Mouse (Mus musculus) kidney, adult 2 months (tissue): ENCODE results near the gene Gm38394. TPM values are rescaled to one million over a fixed set of nuclear protein-coding genes. Genes with fewer than 3 reads are reported as not detected.
A peak's percentile ranks its signal among the peaks of the same experiment; 100 is the strongest.

ENCODE experiments used
- DNase-seq: peaks from one replicate; pipeline ENCODE4 v3.0.0; 2021
- H3K27ac ChIP-seq: fragments of 200-500 bp; 2 replicates; pipeline ENCODE4 v1.5.1; 2012; ENCODE audit warnings: low read depth, low read length, control low read depth, inconsistent platforms; ENCODE audit not compliant: insufficient read depth
- H3K27me3 ChIP-seq: fragments of 200-500 bp; replicated peaks from 2 replicates; pipeline ENCODE4 v1.6.1; 2012; ENCODE audit warnings: mild to moderate bottlenecking, moderate library complexity, low read length, inconsistent platforms; ENCODE audit not compliant: control insufficient read depth, insufficient read depth
- H3K36me3 ChIP-seq: fragments of 200-500 bp; 2 replicates; pipeline ENCODE4 v1.6.1; 2012; ENCODE audit warnings: mild to moderate bottlenecking, moderate library complexity, low read length, inconsistent platforms; ENCODE audit not compliant: control insufficient read depth, insufficient read depth
- H3K4me1 ChIP-seq: fragments of 200-500 bp; 2 replicates; pipeline ENCODE4 v1.6.1; 2011; ENCODE audit warnings: low read length; ENCODE audit not compliant: control insufficient read depth, insufficient read depth
- H3K4me3 ChIP-seq: fragments of 200-500 bp; 2 replicates; pipeline ENCODE4 v1.5.1; 2011; ENCODE audit warnings: mild to moderate bottlenecking, low read depth, low read length, control low read depth; ENCODE audit not compliant: insufficient read depth
- CTCF ChIP-seq: fragments of 200-500 bp; conservative IDR thresholded peaks from 2 replicates; pipeline ENCODE4 v1.5.1; 2011; ENCODE audit warnings: low read depth, mild to moderate bottlenecking, control low read depth, low read length, moderate library complexity, mixed read lengths; ENCODE audit not compliant: insufficient read depth, insufficient read length
- POLR2A ChIP-seq: fragments of 200-500 bp; IDR thresholded peaks from one replicate; pipeline ENCODE4 v1.6.1; 2011; ENCODE audit warnings: low read depth, low read length, control low read depth
- WGBS: fragments of 180-500 bp; shearing (Covaris S2); methylation state at CpG from one replicate; pipeline ENCODE4 v1.1.7; 2018; 5-methylcytosine and 5-hydroxymethylcytosine counted together
- polyA plus RNA-seq: library from polyadenylated mRNA; depleted of rRNA; stranded (reverse); fragments of >200 nt; gene quantifications from 2 replicates; pipeline ENCODE4 v1.2.3, GENCODE M21; 2012

Gene Gm38394
- polyA plus RNA-seq, 1 experiment, result 2.1 TPM

DNA sequence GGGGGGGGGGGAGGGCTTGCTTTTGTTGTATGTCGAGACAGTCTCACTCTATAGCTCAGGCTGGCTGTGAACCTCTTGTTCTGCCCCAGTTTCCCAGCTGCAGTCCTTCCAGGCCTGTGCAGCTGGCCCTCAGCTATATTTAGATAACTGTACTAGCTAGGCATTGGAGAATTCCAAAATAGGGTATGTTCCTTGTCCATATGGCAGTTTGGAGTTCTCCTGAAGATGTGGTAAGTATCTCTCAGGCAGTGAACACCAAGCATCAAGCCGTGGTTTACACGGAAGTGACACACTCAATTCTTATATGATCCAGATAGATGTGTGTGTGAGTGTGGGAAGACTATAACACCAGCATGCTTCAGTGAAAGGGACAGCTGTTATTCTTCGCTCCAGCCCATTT, 2.3 kb upstream of the Gm38394 start:
- Histone ChIP-seq H3K27me3 (no peaks in the 10 kb centered on the region), H3K27ac (no peak overlapping the region), H3K4me1 (peaks cover 8% of the 10 kb centered on the region; the same call in 1 of the 2 replicates), H3K36me3 (no peaks in the 10 kb centered on the region), H3K4me3 (no peak overlapping the region)
- WGBS, result 79% methylated on average over 4 of the region's 4 CpGs
- TF ChIP-seq CTCF (no peak), POLR2A (no peak)
- no peak for DNase-seq

GRCm38 (mm10) chr1:133662941-133663340, 1.8 kb upstream of the Gm38394 start:
- H3K27ac ChIP-seq, result no peak overlapping the region
- 93% methylated on average over 7 of the region's 7 CpGs for WGBS
- no peaks in the 10 kb centered on the region for H3K36me3 ChIP-seq
- no peak overlapping the region for H3K4me3 ChIP-seq
- no peaks in the 10 kb centered on the region for H3K27me3 ChIP-seq
- no peak for DNase-seq
- no peak for TF ChIP-seq CTCF
- TF ChIP-seq POLR2A, result no peak
- peaks cover 9% of the 10 kb centered on the region; the same call in 1 of the 2 replicates for H3K4me1 ChIP-seq

GRCm38 (mm10) chr1:133660466-133661202, 484 bp downstream of the Gm38394 start, which contains the start of gene Zbed6:
Gene Zbed6 (minus strand): TSS chr1:133660885.
- TF ChIP-seq POLR2A (no peak), CTCF (no peak)
- H3K27ac ChIP-seq, result peak within 1 kb of the TSS; percentile 93
- WGBS, result under 1% methylated on average over 41 of the region's 41 CpGs
- H3K36me3 ChIP-seq, result peaks cover 3% of the 10 kb centered on the region; the same call in 1 of the 2 replicates
- H3K4me3 ChIP-seq, result peak within 1 kb of the TSS; percentile 91
- peak; percentile 80 for DNase-seq
- H3K27me3 ChIP-seq, result no peaks in the 10 kb centered on the region
- H3K4me1 ChIP-seq, result peaks cover 19% of the 10 kb centered on the region; the same call in 1 of the 2 replicates

GRCm38 (mm10) chr1:133658878-133659277, 2.2 kb downstream of the Gm38394 start:
- Histone ChIP-seq H3K4me3 (no peak overlapping the region), H3K36me3 (peaks cover 3% of the 10 kb centered on the region; the same call in 1 of the 2 replicates), H3K27ac (no peak overlapping the region), H3K4me1 (peaks cover 19% of the 10 kb centered on the region; the same call in 1 of the 2 replicates), H3K27me3 (no peaks in the 10 kb centered on the region)
- WGBS, result 73% methylated on average over 3 of the region's 3 CpGs
- TF ChIP-seq POLR2A (no peak), CTCF (no peak)
- peak; percentile 14 for DNase-seq

DNA sequence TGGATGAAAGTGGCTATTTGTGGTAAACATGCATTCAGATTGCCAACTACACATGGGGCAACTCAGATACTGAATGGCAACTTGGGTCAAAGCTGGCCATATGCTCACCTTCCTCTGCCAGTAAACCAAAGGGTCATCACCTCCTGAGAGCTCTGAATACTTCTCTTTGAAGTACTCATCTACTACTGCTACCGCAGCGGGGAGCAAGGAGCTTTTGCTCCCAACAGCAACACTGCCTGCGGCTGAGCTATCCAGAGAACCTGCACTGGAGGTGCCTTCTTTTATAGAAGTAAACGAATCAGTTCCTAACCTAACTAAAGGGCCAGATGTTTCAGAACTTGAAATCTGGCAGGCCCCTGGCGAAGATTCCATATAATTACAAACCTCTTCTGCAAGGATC, 4.3 kb downstream of the Gm38394 start:
- Histone ChIP-seq H3K4me3 (no peak overlapping the region), H3K4me1 (peaks cover 19% of the 10 kb centered on the region; the same call in 1 of the 2 replicates), H3K27ac (no peak overlapping the region), H3K36me3 (peaks cover 3% of the 10 kb centered on the region; the same call in 1 of the 2 replicates), H3K27me3 (no peaks in the 10 kb centered on the region)
- no peak for TF ChIP-seq POLR2A
- DNase-seq, result no peak
- 48% methylated on average over 5 of the region's 5 CpGs for WGBS

GRCm38 (mm10) chr1:133653033-133653432, 8.1 kb downstream of the Gm38394 start:
- TF ChIP-seq POLR2A (no peak), CTCF (no peak)
- Histone ChIP-seq H3K27me3 (no peaks in the 10 kb centered on the region), H3K36me3 (peaks cover 3% of the 10 kb centered on the region), H3K4me1 (peaks cover 9% of the 10 kb centered on the region; the same call in 1 of the 2 replicates), H3K4me3 (no peak overlapping the region), H3K27ac (no peak overlapping the region)
- no peak for DNase-seq
- 96% methylated on average over 1 of the region's 1 CpGs for WGBS

DNA sequence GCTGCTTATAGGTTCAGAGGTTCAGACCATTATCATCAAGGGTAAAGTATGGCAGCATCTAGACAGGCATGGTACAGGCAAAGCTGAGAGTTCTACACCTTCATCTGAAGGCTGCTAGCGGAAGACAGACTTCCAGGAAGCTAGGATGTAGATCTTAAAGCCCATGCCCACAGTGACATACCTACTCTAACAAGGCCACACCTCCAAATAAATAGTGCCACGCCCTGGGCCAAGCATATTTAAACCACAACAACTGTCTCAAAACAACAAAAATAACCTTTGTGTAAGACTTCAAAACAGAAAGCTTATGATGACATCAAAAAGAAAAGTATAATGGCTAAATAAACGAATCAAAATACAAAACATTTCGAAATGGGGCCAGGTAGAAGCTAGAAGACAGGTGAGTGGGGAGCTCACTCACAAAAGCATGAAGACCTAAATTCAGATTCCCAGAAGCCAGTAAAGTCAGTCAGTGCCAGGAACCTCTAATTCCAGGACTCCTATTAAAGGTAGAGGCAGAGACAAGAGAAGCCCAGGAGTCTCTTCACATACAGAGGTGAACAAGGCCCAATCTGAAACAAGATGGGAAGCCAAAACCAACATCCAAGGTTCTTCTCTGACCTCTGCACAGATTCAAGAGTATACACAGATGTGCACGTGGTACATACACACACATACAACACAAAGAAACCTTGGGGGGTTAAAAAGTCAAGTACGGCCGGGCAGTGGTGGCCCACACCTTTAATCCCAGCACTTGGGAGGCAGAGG, 10.6 kb downstream of the Gm38394 start:
- TF ChIP-seq POLR2A (no peak), CTCF (no peak)
- Histone ChIP-seq H3K27ac (no peak overlapping the region), H3K4me3 (no peak overlapping the region), H3K27me3 (no peaks in the 10 kb centered on the region), H3K36me3 (no peaks in the 10 kb centered on the region; the same call in 1 of the 2 replicates), H3K4me1 (no peaks in the 10 kb centered on the region; the same call in 1 of the 2 replicates)
- 92% methylated on average over 7 of the region's 7 CpGs for whole genome bisulfite sequencing
- DNase-seq, result no peak
